Mouse (Mus musculus) forebrain, embryonic 11.5 days (tissue): Measurements from ENCODE around the gene B3galnt2. TPM values are rescaled to one million over a fixed set of nuclear protein-coding genes. Genes with fewer than 3 reads are reported as not detected.
"Not testable (repeated sequence)": the region's sequence is repeated elsewhere in the genome, so short reads cannot be mapped to it uniquely, and the experiment has no call there.

ENCODE experiments used
- ATAC-seq: fragments of 200-750 bp; cut with Nextera tagmentation; replicated peaks from 2 replicates; pipeline ENCODE4 v1.8.0; 2017; ENCODE audit warnings: moderate TSS enrichment; ENCODE audit not compliant: low FRiP score
- DNase-seq: peaks from one replicate; pipeline ENCODE4 v3.0.0-alpha.2; 2017; ENCODE audit warnings: low spot score
- H3K27ac ChIP-seq: fragments of 300-500 bp; sonication (generic); 2 replicates; pipeline ENCODE4 v1.5.1; 2014; ENCODE audit warnings: low read depth, low read length
- H3K27me3 ChIP-seq: fragments of 300-500 bp; sonication (generic); 2 replicates; pipeline ENCODE4 v1.6.1; 2014; ENCODE audit warnings: mild to moderate bottlenecking, low read length, mixed read lengths; ENCODE audit not compliant: control insufficient read depth, insufficient read depth
- H3K36me3 ChIP-seq: fragments of 300-500 bp; sonication (generic); 2 replicates; pipeline ENCODE4 v1.6.1; 2014; ENCODE audit warnings: mild to moderate bottlenecking, low read length, moderate library complexity, mixed read lengths; ENCODE audit not compliant: control insufficient read depth, insufficient read depth
- H3K4me1 ChIP-seq: fragments of 300-500 bp; sonication (generic); replicated peaks from 2 replicates; pipeline ENCODE4 v1.6.1; 2014; ENCODE audit warnings: low read length, mixed read lengths; ENCODE audit not compliant: control insufficient read depth, insufficient read depth
- H3K4me2 ChIP-seq: fragments of 300-500 bp; sonication (generic); 2 replicates; pipeline ENCODE4 v1.6.1; 2014; ENCODE audit warnings: low read depth, mild to moderate bottlenecking, low read length, moderate library complexity, mixed read lengths; ENCODE audit not compliant: severe bottlenecking
- H3K4me3 ChIP-seq: fragments of 300-500 bp; sonication (generic); 2 replicates; pipeline ENCODE4 v1.5.1; 2014; ENCODE audit warnings: low read depth, low read length
- H3K9ac ChIP-seq: fragments of 300-500 bp; sonication (generic); 2 replicates; pipeline ENCODE4 v1.6.1; 2014; ENCODE audit warnings: low read length
- H3K9me3 ChIP-seq: fragments of 300-500 bp; sonication (generic); 2 replicates; pipeline ENCODE4 v1.6.1; 2016; ENCODE audit warnings: low read length, mixed read lengths; ENCODE audit not compliant: control insufficient read depth
- WGBS: fragments of 180-500 bp; shearing (Covaris S2); extraction: QIAGEN DNeasy Blood & Tissue Kit; methylation state at CpG from one replicate; pipeline ENCODE4 v1.1.7; 2014; 5-methylcytosine and 5-hydroxymethylcytosine counted together
- polyA plus RNA-seq: library from polyadenylated mRNA; unstranded; fragments of >200 nt; fragmentation: Nextera tagmentation; extraction: Ambion mirVana; gene quantifications from 2 replicates; pipeline ENCODE4 v1.2.1, GENCODE M21; 2014

B3galnt2 gene
- polyA plus RNA-seq, 1 experiment from 2014 or later, result 44.1 TPM

GRCm38 (mm10) chr13:14015609-14016008 lies 61.3 kb downstream of the B3galnt2 start:
- no peak overlapping the region for H3K27ac ChIP-seq
- H3K9ac ChIP-seq, result no peak overlapping the region
- H3K27me3 ChIP-seq, result no peaks in the 10 kb centered on the region
- no peak overlapping the region for H3K4me2 ChIP-seq
- no peaks in the 10 kb centered on the region for H3K4me1 ChIP-seq
- no peak for DNase-seq
- WGBS, result 91% methylated on average over 6 of the region's 6 CpGs
- ATAC-seq, result no peak
- no peaks in the 10 kb centered on the region for H3K9me3 ChIP-seq
- H3K4me3 ChIP-seq, result no peak overlapping the region
- peaks cover 3% of the 10 kb centered on the region; the same call in 1 of the 2 replicates for H3K36me3 ChIP-seq

- no peak overlapping the region for H3K9ac ChIP-seq
- ATAC-seq (no peak), DNase-seq (no peak)
- H3K27ac ChIP-seq, result no peak overlapping the region
- no peak overlapping the region for H3K4me3 ChIP-seq
- H3K4me1 ChIP-seq, result no peaks in the 10 kb centered on the region
- H3K27me3 ChIP-seq, result no peaks in the 10 kb centered on the region
- no peak overlapping the region for H3K4me2 ChIP-seq
- peaks cover 3% of the 10 kb centered on the region; the same call in 1 of the 2 replicates for H3K36me3 ChIP-seq
- H3K9me3 ChIP-seq, result no peaks in the 10 kb centered on the region
Measured at GRCm38 (mm10) chr13:14018283-14018682, 64.0 kb downstream of the B3galnt2 start.

GRCm38 (mm10) chr13:14018852-14019251 lies 64.6 kb downstream of the B3galnt2 start:
- Histone ChIP-seq H3K4me2 (no peak overlapping the region), H3K9ac (no peak overlapping the region), H3K27me3 (no peaks in the 10 kb centered on the region), H3K4me3 (no peak overlapping the region), H3K9me3 (no peaks in the 10 kb centered on the region), H3K27ac (no peak overlapping the region), H3K4me1 (no peaks in the 10 kb centered on the region), H3K36me3 (peaks cover 3% of the 10 kb centered on the region; the same call in 1 of the 2 replicates)
- ATAC-seq (no peak), DNase-seq (no peak)
- WGBS, result 96% methylated on average over 3 of the region's 3 CpGs

GRCm38 (mm10) chr13:14021417-14021816 lies 67.1 kb downstream of the B3galnt2 start:
- not testable (repeated sequence) for H3K4me2 ChIP-seq, H3K9ac ChIP-seq, H3K36me3 ChIP-seq, ATAC-seq, DNase-seq, H3K4me3 ChIP-seq, H3K27me3 ChIP-seq, H3K9me3 ChIP-seq, H3K4me1 ChIP-seq, H3K27ac ChIP-seq
- WGBS, result 85% methylated on average over 7 of the region's 12 CpGs

- Histone ChIP-seq H3K36me3 (peaks cover 6% of the 10 kb centered on the region; the same call in 1 of the 2 replicates), H3K9ac (no peak overlapping the region), H3K4me2 (no peak overlapping the region), H3K27me3 (no peaks in the 10 kb centered on the region), H3K4me3 (no peak overlapping the region), H3K27ac (no peak overlapping the region), H3K4me1 (no peaks in the 10 kb centered on the region), H3K9me3 (no peaks in the 10 kb centered on the region)
- 93% methylated on average over 6 of the region's 6 CpGs for WGBS
- no peak for DNase-seq
- ATAC-seq, result no peak
Measured at GRCm38 (mm10) chr13:14025554-14025953, 71.3 kb downstream of the B3galnt2 start.

GRCm38 (mm10) chr13:14026154-14026820 lies 72.0 kb downstream of the B3galnt2 start:
- Histone ChIP-seq H3K9me3 (no peaks in the 10 kb centered on the region), H3K36me3 (peaks cover 6% of the 10 kb centered on the region; the same call in 1 of the 2 replicates), H3K9ac (no peak overlapping the region), H3K4me3 (no peak overlapping the region), H3K27me3 (no peaks in the 10 kb centered on the region), H3K27ac (no peak overlapping the region), H3K4me1 (no peaks in the 10 kb centered on the region), H3K4me2 (no peak overlapping the region)
- WGBS, result 97% methylated on average over 6 of the region's 6 CpGs
- DNase-seq, result no peak
- no peak for ATAC-seq

GRCm38 (mm10) chr13:14033309-14034072 lies 79.2 kb downstream of the B3galnt2 start:
- H3K4me2 ChIP-seq, result no peak overlapping the region
- no peaks in the 10 kb centered on the region for H3K9me3 ChIP-seq
- H3K4me1 ChIP-seq, result no peaks in the 10 kb centered on the region
- no peaks in the 10 kb centered on the region for H3K27me3 ChIP-seq
- H3K36me3 ChIP-seq, result no peaks in the 10 kb centered on the region
- H3K27ac ChIP-seq, result no peak overlapping the region
- no peak for DNase-seq
- no peak overlapping the region for H3K9ac ChIP-seq
- 92% methylated on average over 5 of the region's 5 CpGs for WGBS
- no peak for ATAC-seq
- no peak overlapping the region for H3K4me3 ChIP-seq

- Histone ChIP-seq H3K27me3 (no peaks in the 10 kb centered on the region), H3K4me2 (no peak overlapping the region), H3K36me3 (no peaks in the 10 kb centered on the region), H3K4me3 (no peak overlapping the region), H3K4me1 (no peaks in the 10 kb centered on the region), H3K27ac (no peak overlapping the region), H3K9me3 (no peaks in the 10 kb centered on the region), H3K9ac (no peak overlapping the region)
- ATAC-seq (no peak), DNase-seq (no peak)
Measured at GRCm38 (mm10) chr13:14034073-14034348, 79.7 kb downstream of the B3galnt2 start.

- WGBS, result 94% methylated on average over 3 of the region's 3 CpGs
- H3K9me3 ChIP-seq, H3K36me3 ChIP-seq, H3K9ac ChIP-seq, H3K4me3 ChIP-seq, DNase-seq, H3K27me3 ChIP-seq, H3K27ac ChIP-seq, H3K4me1 ChIP-seq, ATAC-seq, H3K4me2 ChIP-seq: not testable (repeated sequence)
Measured at GRCm38 (mm10) chr13:14035352-14035751, 81.1 kb downstream of the B3galnt2 start.
